Mouse (Mus musculus) forebrain, embryonic 11.5 days (tissue): Measurements from ENCODE around the gene AA467197. TPM values are rescaled to one million over a fixed set of nuclear protein-coding genes. Genes with fewer than 3 reads are reported as not detected.

Experiments
- ATAC-seq: fragments of 200-750 bp; cut with Nextera tagmentation; replicated peaks from 2 replicates; pipeline ENCODE4 v1.8.0; 2017; ENCODE audit warnings: moderate TSS enrichment; ENCODE audit not compliant: low FRiP score
- DNase-seq: peaks from one replicate; pipeline ENCODE4 v3.0.0-alpha.2; 2017; ENCODE audit warnings: low spot score
- H3K27ac ChIP-seq: fragments of 300-500 bp; sonication (generic); 2 replicates; pipeline ENCODE4 v1.5.1; 2014; ENCODE audit warnings: low read depth, low read length
- H3K27me3 ChIP-seq: fragments of 300-500 bp; sonication (generic); 2 replicates; pipeline ENCODE4 v1.6.1; 2014; ENCODE audit warnings: mild to moderate bottlenecking, low read length, mixed read lengths; ENCODE audit not compliant: control insufficient read depth, insufficient read depth
- H3K36me3 ChIP-seq: fragments of 300-500 bp; sonication (generic); 2 replicates; pipeline ENCODE4 v1.6.1; 2014; ENCODE audit warnings: mild to moderate bottlenecking, low read length, moderate library complexity, mixed read lengths; ENCODE audit not compliant: control insufficient read depth, insufficient read depth
- H3K4me1 ChIP-seq: fragments of 300-500 bp; sonication (generic); replicated peaks from 2 replicates; pipeline ENCODE4 v1.6.1; 2014; ENCODE audit warnings: low read length, mixed read lengths; ENCODE audit not compliant: control insufficient read depth, insufficient read depth
- H3K4me2 ChIP-seq: fragments of 300-500 bp; sonication (generic); 2 replicates; pipeline ENCODE4 v1.6.1; 2014; ENCODE audit warnings: low read depth, mild to moderate bottlenecking, low read length, moderate library complexity, mixed read lengths; ENCODE audit not compliant: severe bottlenecking
- H3K4me3 ChIP-seq: fragments of 300-500 bp; sonication (generic); 2 replicates; pipeline ENCODE4 v1.5.1; 2014; ENCODE audit warnings: low read depth, low read length
- H3K9ac ChIP-seq: fragments of 300-500 bp; sonication (generic); 2 replicates; pipeline ENCODE4 v1.6.1; 2014; ENCODE audit warnings: low read length
- H3K9me3 ChIP-seq: fragments of 300-500 bp; sonication (generic); 2 replicates; pipeline ENCODE4 v1.6.1; 2016; ENCODE audit warnings: low read length, mixed read lengths; ENCODE audit not compliant: control insufficient read depth
- WGBS: fragments of 180-500 bp; shearing (Covaris S2); extraction: QIAGEN DNeasy Blood & Tissue Kit; methylation state at CpG from one replicate; pipeline ENCODE4 v1.1.7; 2014; 5-methylcytosine and 5-hydroxymethylcytosine counted together
- polyA plus RNA-seq: library from polyadenylated mRNA; unstranded; fragments of >200 nt; fragmentation: Nextera tagmentation; extraction: Ambion mirVana; gene quantifications from 2 replicates; pipeline ENCODE4 v1.2.1, GENCODE M21; 2014

AA467197 gene
- polyA plus RNA-seq, 1 experiment from 2014 or later: 0.27 TPM

DNA sequence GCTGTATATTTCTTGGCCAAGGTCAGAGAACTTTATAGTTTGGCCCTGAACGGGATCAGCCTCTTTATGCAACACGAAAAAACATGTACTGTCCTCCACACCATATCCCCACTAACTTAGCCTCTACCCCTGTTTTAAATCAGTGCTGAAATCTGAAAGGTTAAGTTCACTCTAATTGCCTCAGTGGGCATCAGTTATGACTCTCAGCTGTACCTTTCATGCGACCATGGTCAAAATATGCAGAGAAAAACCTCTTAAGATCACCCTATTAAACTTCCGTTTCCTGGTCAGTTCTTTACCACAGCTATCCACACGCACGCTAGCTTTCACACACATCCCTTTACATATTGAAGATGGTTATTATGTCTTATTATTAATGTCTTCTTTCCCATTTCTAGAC lies 6.9 kb upstream of the AA467197 start:
- Histone ChIP-seq H3K27ac (no peak overlapping the region), H3K9me3 (no peaks in the 10 kb centered on the region)

DNA sequence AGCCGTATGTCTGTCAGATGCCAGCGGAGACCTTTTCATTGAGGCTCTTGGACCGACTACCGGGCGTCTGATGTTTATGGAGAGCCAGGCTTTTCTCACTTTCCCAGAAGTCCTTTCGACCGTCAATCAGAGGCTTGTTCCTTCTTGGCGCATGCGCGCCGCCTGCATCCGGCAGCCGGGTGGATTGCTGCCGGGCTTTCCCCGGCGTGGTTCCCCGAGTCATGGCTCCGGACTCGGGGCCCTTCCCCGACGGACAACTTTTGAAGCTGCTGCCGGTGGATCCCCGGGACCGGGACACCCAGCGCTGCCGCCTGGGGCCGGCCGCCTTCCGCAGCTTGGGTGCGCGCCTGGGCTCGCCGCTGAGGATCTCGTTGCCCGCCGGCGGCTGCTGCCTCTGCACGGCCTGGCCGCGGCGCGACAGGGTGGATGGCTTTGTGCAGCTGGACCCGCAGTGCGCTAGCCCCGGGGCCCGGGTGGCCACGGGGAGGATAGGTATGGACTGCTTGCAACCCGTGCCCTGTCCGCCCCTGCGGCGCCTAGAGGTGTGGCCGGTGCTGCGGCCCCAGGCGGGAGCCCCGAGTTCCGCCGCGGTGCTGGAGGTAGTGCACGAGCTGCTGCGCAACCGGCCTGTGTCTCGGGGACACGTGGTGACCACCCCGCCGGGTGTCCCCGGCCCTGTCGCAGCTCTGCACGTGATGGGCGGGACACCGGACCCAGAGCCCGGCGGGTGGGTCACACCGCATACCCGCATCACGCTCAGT lies 6.1 kb upstream of the AA467197 start:
- H3K27me3 ChIP-seq: no peaks in the 10 kb centered on the region
- WGBS: under 1% methylated on average over 71 of the region's 75 CpGs
- peak overlapping the region; percentile 66 for H3K27ac ChIP-seq
- no peaks in the 10 kb centered on the region; the same call in 1 of the 2 replicates for H3K36me3 ChIP-seq
- DNase-seq (peak; percentile 90), ATAC-seq (peak; percentile 86)
- H3K4me1 ChIP-seq: 0 out of 2 replicates have a peak, but pooled peaks cover 4% of the 10 kb centered on the region
- H3K9me3 ChIP-seq: no peaks in the 10 kb centered on the region
- peak overlapping the region; percentile 94 for H3K4me3 ChIP-seq
- peak overlapping the region; percentile 93 for H3K9ac ChIP-seq
- peak overlapping the region; percentile 88 for H3K4me2 ChIP-seq

More for the DNA sequence above, 6.9 kb upstream of the AA467197 start:
- ATAC-seq: no peak
- H3K4me1 ChIP-seq: 0 out of 2 replicates have a peak, but pooled peaks cover 4% of the 10 kb centered on the region
- H3K36me3 ChIP-seq: no peaks in the 10 kb centered on the region; the same call in 1 of the 2 replicates
- H3K27me3 ChIP-seq: no peaks in the 10 kb centered on the region
- no peak overlapping the region; the same call in 1 of the 2 replicates for H3K9ac ChIP-seq
- H3K4me3 ChIP-seq: peak overlapping the region; percentile 94
- DNase-seq: no peak
- peak overlapping the region; percentile 88; the same call in 1 of the 2 replicates for H3K4me2 ChIP-seq
- WGBS: 68% methylated on average over 6 of the region's 6 CpGs

DNA sequence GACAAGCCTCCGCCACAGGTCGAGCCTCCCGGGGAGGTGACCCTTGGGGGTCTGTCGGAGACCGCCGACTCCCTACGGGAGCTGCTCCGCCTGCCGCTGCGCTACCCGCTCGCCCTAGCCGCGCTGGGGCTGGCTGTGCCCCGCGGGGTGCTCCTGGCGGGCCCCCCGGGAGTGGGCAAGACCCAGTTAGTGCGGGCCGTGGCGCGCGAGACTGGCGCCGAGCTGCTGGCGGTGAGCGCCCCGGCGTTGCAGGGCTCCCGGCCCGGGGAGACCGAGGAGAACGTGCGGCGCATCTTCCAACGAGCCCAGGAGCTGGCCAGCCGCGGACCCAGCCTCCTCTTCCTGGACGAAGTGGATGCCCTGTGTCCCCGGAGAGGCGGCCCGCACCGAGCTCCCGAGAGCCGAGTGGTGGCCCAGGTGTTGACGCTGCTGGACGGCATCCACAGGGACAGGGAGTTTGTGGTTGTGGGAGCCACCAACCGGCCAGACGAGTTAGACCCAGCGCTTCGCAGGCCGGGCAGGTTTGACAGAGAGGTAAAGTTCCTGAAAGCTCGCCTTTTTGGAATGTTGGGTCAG lies 5.5 kb upstream of the AA467197 start:
- peak; percentile 72 for DNase-seq
- Histone ChIP-seq H3K9me3 (no peaks in the 10 kb centered on the region), H3K4me3 (peak overlapping the region; percentile 94), H3K27ac (no peak overlapping the region), H3K4me1 (0 out of 2 replicates have a peak, but pooled peaks cover 4% of the 10 kb centered on the region), H3K9ac (peak overlapping the region; percentile 93), H3K27me3 (no peaks in the 10 kb centered on the region), H3K36me3 (no peaks in the 10 kb centered on the region; the same call in 1 of the 2 replicates), H3K4me2 (peak overlapping the region; percentile 88)
- WGBS: under 1% methylated on average over 53 of the region's 53 CpGs
- no peak; the same call in none of the 2 replicates for ATAC-seq

DNA sequence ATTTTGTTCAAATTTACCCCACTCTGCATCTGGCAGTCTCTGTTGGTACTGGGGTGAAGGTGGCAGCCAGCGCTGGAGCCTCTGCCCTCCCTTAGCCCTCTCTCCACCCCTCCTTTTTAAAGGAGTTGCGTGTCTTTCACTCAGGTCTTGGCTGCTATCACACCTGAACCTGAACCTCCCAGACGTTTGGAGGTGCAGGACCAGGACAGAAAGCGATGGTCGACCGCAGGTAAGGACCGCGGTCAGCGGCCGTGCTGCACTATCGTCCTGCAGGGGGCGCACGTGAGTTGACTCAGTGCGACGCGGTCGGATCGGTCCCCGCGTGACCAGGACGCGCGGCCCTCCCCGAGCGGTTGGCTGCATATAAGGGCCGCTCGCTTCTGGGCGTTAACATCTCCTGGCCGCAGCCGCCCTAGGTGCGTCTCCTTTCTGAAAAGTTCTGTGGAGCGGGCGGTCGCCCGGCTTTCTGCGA lies 776 bp downstream of the AA467197 start:
- 1% methylated on average over 36 of the region's 36 CpGs for WGBS
- H3K4me2 ChIP-seq: peak overlapping the region; percentile 60
- 0 out of 2 replicates have a peak overlapping the region, but pooled peaks have one; percentile 25 for H3K9ac ChIP-seq
- no peak overlapping the region for H3K27ac ChIP-seq
- H3K4me3 ChIP-seq: peak overlapping the region; percentile 24
- H3K36me3 ChIP-seq: no peaks in the 10 kb centered on the region; the same call in 1 of the 2 replicates
- no peaks in the 10 kb centered on the region; the same call in 1 of the 2 replicates for H3K27me3 ChIP-seq
- ATAC-seq: peak; percentile 85
- no peaks in the 10 kb centered on the region for H3K9me3 ChIP-seq
- peak; percentile 89 for DNase-seq
- H3K4me1 ChIP-seq: no peaks in the 10 kb centered on the region

DNA sequence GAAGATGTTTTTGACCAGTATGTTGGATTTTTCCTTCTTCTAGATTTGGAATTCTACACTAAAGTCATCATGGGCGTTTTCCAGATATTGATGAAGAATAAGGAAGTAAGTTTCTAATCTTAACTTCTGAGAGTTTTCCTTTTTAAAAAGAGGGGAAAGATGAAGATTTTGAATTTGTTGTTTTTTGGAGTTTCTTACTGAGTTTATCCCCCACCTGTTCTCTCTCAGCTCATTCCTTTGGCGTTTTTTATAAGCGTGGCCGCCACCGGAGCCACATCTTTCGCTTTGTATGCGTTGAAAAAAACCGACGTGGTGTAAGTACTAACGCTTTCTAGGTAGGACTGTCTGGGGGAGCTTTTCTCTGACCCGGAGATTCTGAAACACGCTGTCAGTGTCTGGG lies 1.2 kb downstream of the AA467197 start:
- Histone ChIP-seq H3K36me3 (no peaks in the 10 kb centered on the region; the same call in 1 of the 2 replicates), H3K4me1 (no peaks in the 10 kb centered on the region), H3K4me2 (peak overlapping the region; percentile 60), H3K4me3 (peak overlapping the region; percentile 24), H3K27me3 (no peaks in the 10 kb centered on the region; the same call in 1 of the 2 replicates), H3K9ac (0 out of 2 replicates have a peak overlapping the region, but pooled peaks have one; percentile 25), H3K9me3 (no peaks in the 10 kb centered on the region), H3K27ac (no peak overlapping the region)
- ATAC-seq (no peak), DNase-seq (no peak)
- 38% methylated on average over 12 of the region's 12 CpGs for WGBS

DNA sequence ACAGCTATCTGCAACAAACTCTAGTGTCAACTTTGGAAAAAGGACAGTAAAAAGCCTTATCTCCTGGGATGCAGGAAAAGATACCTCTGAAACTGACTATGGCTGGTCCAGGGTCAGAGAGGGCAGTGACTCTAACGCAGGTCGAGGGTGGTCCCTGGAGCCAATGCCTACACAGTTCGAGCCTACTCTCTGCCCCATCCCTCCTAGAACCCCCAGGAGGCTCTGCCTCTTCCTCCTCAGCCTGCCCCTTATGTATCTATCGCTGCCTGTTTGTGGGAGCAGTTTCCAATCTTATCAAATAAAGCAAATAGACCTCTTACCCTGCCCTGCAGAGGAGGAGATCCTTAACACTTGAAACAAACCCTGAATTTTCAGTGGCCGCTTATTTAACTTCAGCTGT lies 1.9 kb downstream of the AA467197 start:
- DNase-seq (no peak), ATAC-seq (no peak)
- Histone ChIP-seq H3K36me3 (no peaks in the 10 kb centered on the region), H3K4me2 (no peak overlapping the region), H3K27me3 (no peaks in the 10 kb centered on the region; the same call in 1 of the 2 replicates), H3K9ac (no peak overlapping the region), H3K9me3 (no peaks in the 10 kb centered on the region), H3K4me3 (no peak overlapping the region), H3K4me1 (no peaks in the 10 kb centered on the region), H3K27ac (no peak overlapping the region)
- WGBS: 60% methylated on average over 5 of the region's 5 CpGs

DNA sequence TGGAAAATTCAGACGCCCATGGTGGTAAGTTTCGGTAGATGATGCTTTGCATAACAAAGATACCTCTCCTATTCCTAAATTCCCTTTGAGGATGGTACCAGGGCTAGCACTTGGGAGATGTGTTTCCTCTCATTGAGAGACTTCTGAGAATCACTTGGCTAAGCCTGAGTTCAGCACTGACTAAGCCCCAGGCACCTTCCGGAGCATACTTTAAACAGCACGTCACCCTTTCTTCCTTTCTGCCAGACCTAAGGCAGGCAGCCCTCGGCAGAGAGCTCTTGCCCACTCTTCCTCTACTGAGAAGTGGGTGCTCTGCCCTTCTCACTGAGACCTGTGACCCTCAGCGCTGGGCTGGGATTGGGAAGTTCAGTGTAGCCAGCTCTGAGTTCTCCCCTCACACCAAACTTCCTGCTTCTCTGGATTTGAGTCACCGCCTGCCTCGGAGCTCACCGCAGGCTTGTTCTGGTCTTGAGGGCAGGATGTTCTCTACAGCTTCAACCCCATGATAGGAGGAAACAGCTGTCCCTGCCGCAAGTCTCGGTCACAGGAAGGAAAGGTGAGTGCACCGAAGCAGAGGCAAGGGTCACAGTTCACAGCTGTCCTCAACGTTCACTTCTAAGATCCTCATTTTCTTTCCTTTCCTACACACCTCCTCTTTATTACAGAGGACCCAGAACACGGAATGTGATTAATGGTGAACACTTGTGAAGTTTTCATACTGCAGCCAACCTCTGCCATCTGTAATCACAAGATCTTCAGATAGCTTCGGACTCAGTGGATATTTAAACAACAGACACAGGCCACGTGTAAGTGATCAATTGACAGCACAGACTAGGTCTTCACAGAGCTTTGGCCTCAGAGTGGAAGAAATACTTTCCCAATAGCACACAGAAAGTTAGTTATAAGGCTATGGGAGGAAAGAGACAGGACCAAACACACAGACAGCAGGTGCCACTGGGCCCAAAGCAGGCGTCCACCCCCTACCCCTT lies 15.6 kb downstream of the AA467197 start:
- Histone ChIP-seq H3K4me3 (no peak overlapping the region), H3K4me1 (no peaks in the 10 kb centered on the region), H3K27me3 (no peaks in the 10 kb centered on the region), H3K9ac (no peak overlapping the region), H3K9me3 (no peaks in the 10 kb centered on the region), H3K27ac (no peak overlapping the region), H3K36me3 (no peaks in the 10 kb centered on the region), H3K4me2 (no peak overlapping the region)
- DNase-seq (no peak), ATAC-seq (no peak)
- 72% methylated on average over 17 of the region's 17 CpGs for WGBS

DNA sequence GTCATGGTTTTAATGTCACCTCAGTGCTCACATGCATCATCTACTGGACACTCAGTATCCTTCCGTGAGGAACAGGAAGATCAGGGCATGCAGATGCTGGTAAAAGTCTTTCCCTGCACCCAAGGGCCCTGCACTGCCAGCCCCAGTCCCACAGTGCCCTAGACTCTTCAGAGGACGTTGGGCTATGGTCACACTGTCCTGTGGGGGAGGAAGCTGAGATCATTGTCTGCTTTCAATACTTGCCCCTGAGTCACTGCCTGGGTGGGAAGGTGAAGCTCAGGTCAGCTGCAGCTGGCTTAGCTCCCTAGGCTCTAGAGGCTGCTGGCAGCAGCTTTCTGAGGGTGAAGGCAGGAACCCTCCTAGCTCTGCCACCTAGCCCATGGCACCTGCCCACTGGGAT lies 19.3 kb downstream of the AA467197 start:
- ATAC-seq: no peak
- no peaks in the 10 kb centered on the region for H3K27me3 ChIP-seq

More for the DNA sequence above, 19.3 kb downstream of the AA467197 start:
- Histone ChIP-seq H3K27ac (no peak overlapping the region), H3K9ac (no peak overlapping the region), H3K4me1 (no peaks in the 10 kb centered on the region), H3K36me3 (no peaks in the 10 kb centered on the region), H3K4me2 (no peak overlapping the region), H3K9me3 (no peaks in the 10 kb centered on the region), H3K4me3 (no peak overlapping the region)
- 60% methylated on average over 2 of the region's 2 CpGs for WGBS
- no peak for DNase-seq
